Mouse (Mus musculus) kidney, postnatal 0 days (tissue): ENCODE data around the gene Apold1. TPM values are rescaled to one million over a fixed set of nuclear protein-coding genes. Genes with fewer than 3 reads are reported as not detected.

Source experiments
- ATAC-seq: fragments of 200-750 bp; cut with Nextera tagmentation; replicated peaks from 2 replicates; pipeline ENCODE4 v1.8.0; 2017; ENCODE audit warnings: low read depth, moderate number of reproducible peaks, moderate TSS enrichment, moderate library complexity; ENCODE audit not compliant: low FRiP score
- DNase-seq: peaks from one replicate; pipeline ENCODE4 v3.0.0-alpha.2; 2016; ENCODE audit warnings: low spot score
- H3K27ac ChIP-seq: fragments of 300-500 bp; sonication (generic); 2 replicates; pipeline ENCODE4 v1.5.1; 2014; ENCODE audit warnings: mild to moderate bottlenecking
- H3K27me3 ChIP-seq: fragments of 300-500 bp; sonication (generic); 2 replicates; pipeline ENCODE4 v1.6.1; 2014; ENCODE audit warnings: low read length, mixed read lengths; ENCODE audit not compliant: insufficient read depth
- H3K36me3 ChIP-seq: fragments of 300-500 bp; sonication (generic); 2 replicates; pipeline ENCODE4 v1.6.1; 2014; ENCODE audit warnings: low read length, mixed read lengths; ENCODE audit not compliant: insufficient read depth
- H3K4me1 ChIP-seq: fragments of 300-500 bp; sonication (generic); replicated peaks from 2 replicates; pipeline ENCODE4 v1.6.1; 2014; ENCODE audit warnings: antibody characterized with exemption, low read length, mixed read lengths; ENCODE audit not compliant: insufficient read depth
- H3K4me2 ChIP-seq: fragments of 300-500 bp; sonication (generic); 2 replicates; pipeline ENCODE4 v1.6.1; 2014; ENCODE audit warnings: mild to moderate bottlenecking, low read length, moderate library complexity, mixed read lengths
- H3K4me3 ChIP-seq: fragments of 300-500 bp; sonication (generic); replicated peaks from 2 replicates; pipeline ENCODE4 v1.5.1; 2014; ENCODE audit warnings: low read depth, low read length
- H3K9ac ChIP-seq: fragments of 300-500 bp; sonication (generic); 2 replicates; pipeline ENCODE4 v1.6.1; 2014; ENCODE audit warnings: low read depth, low read length
- H3K9me3 ChIP-seq: fragments of 300-500 bp; sonication (generic); replicated peaks from 2 replicates; pipeline ENCODE4 v1.6.1; 2016; ENCODE audit warnings: low read length, inconsistent platforms, mixed read lengths
- CTCF ChIP-seq: IDR thresholded peaks from 2 replicates; pipeline ENCODE4 v1.5.1; 2016; ENCODE audit warnings: antibody characterized with exemption, low read depth, mild to moderate bottlenecking, moderate library complexity
- WGBS: fragments of 180-500 bp; shearing (Covaris S2); extraction: QIAGEN DNeasy Blood & Tissue Kit; methylation state at CpG from one replicate; pipeline ENCODE4 v1.1.7; 2014; 5-methylcytosine and 5-hydroxymethylcytosine counted together
- polyA plus RNA-seq: library from polyadenylated mRNA; unstranded; fragments of >200 nt; fragmentation: Nextera tagmentation; extraction: Ambion mirVana; gene quantifications from 2 replicates; pipeline ENCODE4 v1.2.1, GENCODE M21; 2015

Gene Apold1
- polyA plus RNA-seq, 1 experiment from 2014 or later, result 4.4 TPM

DNA sequence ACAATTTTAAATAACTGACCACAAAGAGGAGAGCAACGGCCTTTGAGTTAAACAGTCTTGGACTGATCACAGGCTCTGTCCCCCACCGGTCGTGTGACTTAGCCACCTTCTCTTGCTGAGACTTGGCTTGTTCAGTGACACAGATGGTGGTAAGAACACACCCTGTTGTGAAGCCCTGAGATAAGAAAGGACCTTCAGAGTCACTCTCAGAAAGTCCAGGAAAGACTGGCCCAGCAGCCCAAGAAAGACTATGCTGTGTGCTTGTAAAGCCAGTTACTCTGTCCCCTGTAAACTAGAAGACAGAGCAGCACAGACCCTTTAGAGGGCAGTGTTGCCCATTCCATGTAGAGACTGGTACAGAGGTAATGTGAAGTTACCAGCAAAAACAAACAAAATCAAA is 3.2 kb downstream of the Apold1 start:
- Histone ChIP-seq H3K9ac (no peak overlapping the region), H3K36me3 (no peaks in the 10 kb centered on the region), H3K27me3 (no peaks in the 10 kb centered on the region), H3K9me3 (no peaks in the 10 kb centered on the region), H3K4me2 (peak overlapping the region; percentile 93; the same call in 1 of the 2 replicates), H3K4me1 (peaks cover 6% of the 10 kb centered on the region; the same call in 1 of the 2 replicates), H3K27ac (no peak overlapping the region), H3K4me3 (no peak overlapping the region)
- 67% methylated on average over 3 of the region's 3 CpGs for WGBS
- TF ChIP-seq CTCF, result peak; percentile 69
- DNase-seq (peak; percentile 70), ATAC-seq (no peak)

GRCm38 (mm10) chr6:134988377-134988776 is 6.9 kb downstream of the Apold1 start:
- TF ChIP-seq CTCF, result no peak
- DNase-seq (no peak), ATAC-seq (no peak)
- 79% methylated on average over 9 of the region's 9 CpGs for WGBS
- 0 out of 2 replicates have a peak, but pooled peaks cover under 1% of the 10 kb centered on the region for H3K4me1 ChIP-seq
- no peak overlapping the region for H3K4me3 ChIP-seq
- H3K4me2 ChIP-seq, result no peak overlapping the region
- no peaks in the 10 kb centered on the region for H3K36me3 ChIP-seq
- H3K27ac ChIP-seq, result no peak overlapping the region
- H3K27me3 ChIP-seq, result no peaks in the 10 kb centered on the region
- no peak overlapping the region for H3K9ac ChIP-seq
- no peaks in the 10 kb centered on the region for H3K9me3 ChIP-seq

DNA sequence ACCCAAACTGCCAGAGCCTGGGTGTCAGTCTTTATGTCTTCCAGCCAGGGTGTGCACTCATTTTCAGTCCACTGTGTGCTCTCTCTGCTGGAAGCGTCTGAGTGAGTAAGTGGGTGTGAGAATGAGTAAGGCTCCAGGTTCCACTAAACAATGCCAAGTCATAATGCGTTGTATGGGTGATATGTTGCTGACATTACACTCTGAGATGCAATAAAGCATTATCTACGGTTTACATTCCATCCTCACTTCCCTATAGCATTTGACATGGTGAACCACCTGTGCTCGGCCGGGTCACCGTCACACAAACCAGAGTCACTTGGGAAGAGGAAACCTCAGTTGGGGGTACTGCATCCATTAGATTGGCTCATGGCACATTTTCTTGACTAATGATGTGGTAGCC is 9.2 kb downstream of the Apold1 start:
- no peak overlapping the region for H3K4me3 ChIP-seq
- 88% methylated on average over 6 of the region's 6 CpGs for WGBS
- no peak overlapping the region for H3K9ac ChIP-seq
- no peaks in the 10 kb centered on the region for H3K4me1 ChIP-seq
- TF ChIP-seq CTCF, result no peak
- H3K4me2 ChIP-seq, result no peak overlapping the region
- no peaks in the 10 kb centered on the region for H3K36me3 ChIP-seq
- DNase-seq (no peak), ATAC-seq (no peak)
- no peaks in the 10 kb centered on the region for H3K9me3 ChIP-seq
- H3K27me3 ChIP-seq, result no peaks in the 10 kb centered on the region
- no peak overlapping the region for H3K27ac ChIP-seq

DNA sequence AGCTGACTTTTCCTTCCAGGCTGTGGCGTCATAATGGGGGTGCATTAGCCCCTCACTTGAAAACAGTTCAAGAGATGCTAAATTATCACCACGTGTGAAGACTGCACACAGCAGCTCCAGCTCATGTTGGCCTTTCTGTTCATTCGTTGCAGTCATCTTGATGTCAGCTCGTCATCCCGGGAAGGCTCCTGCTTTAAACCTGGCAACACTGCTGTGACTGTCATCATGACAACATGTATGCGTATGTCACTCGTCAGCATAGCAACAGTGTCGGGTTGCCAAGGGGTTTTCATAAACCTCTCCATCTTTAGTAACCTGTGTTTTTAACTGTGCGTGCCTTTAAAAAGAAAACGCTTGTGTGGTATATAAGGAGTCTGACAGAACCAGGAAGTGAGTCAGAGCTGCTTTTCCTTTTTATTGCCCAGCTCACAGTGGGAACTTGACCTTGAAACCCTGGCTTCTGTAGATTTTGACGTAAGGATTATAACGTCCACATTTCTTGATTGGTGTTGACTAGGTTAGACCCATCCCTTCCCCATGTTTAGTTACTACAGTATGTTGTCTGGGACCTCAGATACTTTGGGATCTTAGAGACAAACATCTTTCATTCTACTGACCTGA is 12.6 kb downstream of the Apold1 start:
- H3K27ac ChIP-seq, result no peak overlapping the region
- no peak overlapping the region for H3K9ac ChIP-seq
- TF ChIP-seq CTCF, result no peak
- no peaks in the 10 kb centered on the region for H3K9me3 ChIP-seq
- H3K27me3 ChIP-seq, result no peaks in the 10 kb centered on the region
- no peaks in the 10 kb centered on the region for H3K4me1 ChIP-seq
- H3K36me3 ChIP-seq, result no peaks in the 10 kb centered on the region
- no peak for ATAC-seq
- 58% methylated on average over 12 of the region's 12 CpGs for WGBS
- DNase-seq, result no peak
- no peak overlapping the region for H3K4me2 ChIP-seq
- no peak overlapping the region for H3K4me3 ChIP-seq

DNA sequence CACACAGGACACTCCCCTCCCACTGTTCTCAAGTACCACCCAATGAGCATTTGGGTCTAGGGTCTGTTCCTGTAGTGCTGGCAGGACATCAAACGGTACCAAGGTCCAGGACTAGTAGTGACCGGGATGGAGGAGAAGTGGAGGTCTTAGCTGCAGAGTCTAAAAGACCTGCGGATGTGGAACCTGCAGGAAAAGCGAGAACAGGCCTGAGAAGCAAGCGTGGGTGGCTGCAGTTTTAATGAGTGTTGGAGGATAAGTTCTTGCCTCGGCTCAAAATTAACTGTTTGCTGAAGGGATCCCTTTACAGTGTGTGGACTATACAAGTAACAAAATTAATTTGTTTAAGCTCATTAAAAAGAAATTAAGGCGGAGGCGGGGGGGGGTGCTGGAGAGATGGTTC is 13.5 kb downstream of the Apold1 start:
- no peaks in the 10 kb centered on the region for H3K36me3 ChIP-seq
- no peak for ATAC-seq
- no peaks in the 10 kb centered on the region for H3K9me3 ChIP-seq
- DNase-seq, result no peak
- H3K9ac ChIP-seq, result no peak overlapping the region
- H3K4me2 ChIP-seq, result no peak overlapping the region
- no peak for TF ChIP-seq CTCF
- WGBS, result 39% methylated on average over 8 of the region's 8 CpGs
- H3K27me3 ChIP-seq, result no peaks in the 10 kb centered on the region
- no peak overlapping the region for H3K27ac ChIP-seq
- no peaks in the 10 kb centered on the region for H3K4me1 ChIP-seq
- H3K4me3 ChIP-seq, result no peak overlapping the region

- Histone ChIP-seq H3K36me3 (no peaks in the 10 kb centered on the region), H3K9me3 (no peaks in the 10 kb centered on the region), H3K27ac (no peak overlapping the region), H3K4me1 (no peaks in the 10 kb centered on the region), H3K4me3 (no peak overlapping the region), H3K27me3 (no peaks in the 10 kb centered on the region), H3K4me2 (no peak overlapping the region), H3K9ac (no peak overlapping the region)
- 92% methylated on average over 2 of the region's 2 CpGs for WGBS
- no peak for ATAC-seq
- no peak for DNase-seq
- peak; percentile 42 for TF ChIP-seq CTCF
These were observed 15.4 kb downstream of the Apold1 start for GRCm38 (mm10) chr6:134996918-134997317.

GRCm38 (mm10) chr6:134998076-134998475 is 16.6 kb downstream of the Apold1 start:
- 74% methylated on average over 8 of the region's 8 CpGs for WGBS
- Histone ChIP-seq H3K4me3 (no peak overlapping the region), H3K4me1 (no peaks in the 10 kb centered on the region), H3K9ac (no peak overlapping the region), H3K27me3 (no peaks in the 10 kb centered on the region), H3K27ac (no peak overlapping the region), H3K36me3 (no peaks in the 10 kb centered on the region), H3K9me3 (no peaks in the 10 kb centered on the region), H3K4me2 (no peak overlapping the region)
- TF ChIP-seq CTCF, result no peak
- DNase-seq (no peak), ATAC-seq (no peak)
